Mouse (Mus musculus) G1E (cell line): Measurements from ENCODE around the gene Atp1b3.

Experiments used
- CTCF ChIP-seq: IDR thresholded peaks from 2 replicates; pipeline ENCODE4 v1.5.1; 2012; ENCODE audit warnings: low read depth, low read length, inconsistent platforms, mixed read lengths
- GATA1 ChIP-seq: IDR thresholded peaks from 2 replicates; pipeline ENCODE4 v1.6.1; 2012; ENCODE audit warnings: borderline replicate concordance, low read length, inconsistent platforms, mixed read lengths
- GATA2 ChIP-seq: IDR thresholded peaks from 2 replicates; pipeline ENCODE4 v1.6.1; 2012; ENCODE audit warnings: low read depth, low read length, inconsistent platforms, borderline replicate concordance
- POLR2AphosphoS5 ChIP-seq: IDR thresholded peaks from 2 replicates; pipeline ENCODE4 v1.6.1; 2012; ENCODE audit warnings: low read depth, low read length, inconsistent platforms; ENCODE audit not compliant: insufficient replicate concordance

DNA sequence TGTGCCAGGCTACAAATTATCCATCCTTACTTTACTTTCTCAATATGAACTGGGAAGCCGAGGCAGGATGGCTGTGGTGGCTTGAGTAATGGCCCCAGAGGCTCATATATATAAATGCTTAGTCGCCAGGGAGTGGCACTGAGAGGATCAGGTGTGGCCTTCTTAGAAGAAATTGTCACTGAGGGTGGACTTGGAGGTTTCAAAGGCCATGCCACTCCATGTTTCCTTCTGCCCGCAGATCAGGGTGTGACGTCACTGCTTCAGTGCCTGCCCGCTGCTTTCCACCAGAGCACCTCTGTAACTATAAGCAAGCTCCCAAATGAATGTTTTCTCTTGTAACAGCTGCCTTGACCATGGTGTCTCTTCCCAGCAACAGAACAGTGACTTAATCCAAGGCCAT is 33.1 kb downstream of the Atp1b3 start:
- TF ChIP-seq CTCF (no peak), POLR2AphosphoS5 (no peak), GATA2 (no peak), GATA1 (no peak)
